Comparison of ENCODE assay signal across 9 mouse cellular contexts in the genomic region with DNA sequence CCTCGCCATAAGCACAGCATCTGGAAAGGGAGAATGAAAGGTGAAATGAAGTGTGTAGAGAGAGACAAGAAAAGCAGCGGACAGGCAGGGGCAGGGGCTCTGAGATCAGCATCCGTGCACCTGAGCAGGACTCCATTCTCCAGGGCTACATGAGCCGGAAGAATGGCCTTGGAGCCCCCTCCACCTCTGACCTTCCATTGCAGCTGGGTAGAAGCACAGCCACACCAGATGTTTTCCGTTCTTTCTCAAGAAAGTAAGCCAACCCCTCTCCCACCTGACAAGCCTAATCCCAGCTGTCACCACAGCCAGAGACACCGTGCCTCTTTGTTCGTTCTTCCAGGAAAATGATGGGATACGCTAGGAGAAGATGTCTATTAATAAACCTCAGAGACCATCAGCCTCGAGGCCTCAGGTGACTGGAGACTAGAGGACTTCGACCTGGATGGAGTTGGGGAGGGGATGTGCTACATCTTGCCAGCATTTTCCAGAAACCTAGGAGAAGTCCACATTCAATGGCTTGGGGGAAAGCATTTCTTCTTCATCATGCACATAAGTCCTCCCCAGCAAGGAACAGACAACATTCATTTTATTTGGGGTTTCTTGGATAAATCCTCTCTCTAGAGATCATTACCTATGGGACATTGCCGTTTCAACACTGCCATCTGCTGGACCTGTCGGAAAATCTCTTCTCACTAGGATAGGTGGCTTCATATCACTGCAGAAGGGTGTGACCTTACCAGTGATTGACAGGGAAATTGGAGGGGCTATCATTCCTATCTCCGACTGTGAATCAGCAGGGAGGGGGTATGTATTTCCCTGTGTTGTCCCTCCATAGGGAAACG.
DNase-seq lines count a peak whose midpoint lies in the region; ATAC-seq and TF ChIP-seq lines count a peak whose summit lies in the region.
"Had no signal": no experiment of that assay in that cellular context is flagged by ENCODE, and none has a peak within 500 bp of the region (broad histone marks: within the 10 kb centered on the region; RNA-seq: fewer than 3 reads in every experiment).

No protein-coding gene starts in this region.

- peak; percentile 90 for ATAC-seq in kidney, embryonic 14.5 days (ENCODE audit: low FRiP score, low TSS enrichment)
- ATAC-seq in limb, embryonic 13.5 days (ENCODE audit: low FRiP score, low read depth), result peak; percentile 72
- peak; percentile 72; the same call in 1 of the 2 replicates for ATAC-seq in neural tube, embryonic 15.5 days (ENCODE audit: low FRiP score)
- ATAC-seq in activated CD4-positive, CD25-positive, alpha-beta regulatory T cell, adult 4 months, result no peak

- no peaks in the 10 kb centered on the region for H3K9me3 ChIP-seq in kidney, embryonic 14.5 days (ENCODE audit: control insufficient read depth, low read length)
- no peaks in the 10 kb centered on the region for H3K9me3 ChIP-seq in limb, embryonic 13.5 days
- H3K9me3 ChIP-seq in neural tube, embryonic 15.5 days (replicated peaks), result no peaks in the 10 kb centered on the region

- H3K4me3 ChIP-seq in cerebellum, adult 2 months (replicated peaks; ENCODE audit: insufficient read depth, low read depth, low read length), result no peak overlapping the region
- no peak overlapping the region for H3K4me3 ChIP-seq in kidney, embryonic 14.5 days (ENCODE audit: low read length)
- no peak overlapping the region for H3K4me3 ChIP-seq in limb, embryonic 13.5 days
- H3K4me3 ChIP-seq in neural tube, embryonic 15.5 days (replicated peaks), result no peak overlapping the region

- 43% methylated on average over 14 of the region's 14 CpGs for WGBS in cerebellum, adult 2 months
- 30% methylated on average over 14 of the region's 14 CpGs for WGBS in kidney, embryonic 14.5 days
- WGBS in limb, embryonic 13.5 days, result 29% methylated on average over 14 of the region's 14 CpGs
- WGBS in neural tube, embryonic 15.5 days, result 65% methylated on average over 14 of the region's 14 CpGs

- H3K27me3 ChIP-seq in cerebellum, adult 2 months (ENCODE audit: control insufficient read depth, insufficient read depth, low read length), result no peaks in the 10 kb centered on the region
- no peaks in the 10 kb centered on the region for H3K27me3 ChIP-seq in kidney, embryonic 14.5 days (ENCODE audit: control insufficient read depth, insufficient read depth, low read length)
- no peaks in the 10 kb centered on the region for H3K27me3 ChIP-seq in limb, embryonic 13.5 days
- H3K27me3 ChIP-seq in neural tube, embryonic 15.5 days (replicated peaks), result no peaks in the 10 kb centered on the region

- H3K4me2 ChIP-seq in kidney, embryonic 14.5 days (replicated peaks; ENCODE audit: low read depth, low read length), result no peak overlapping the region
- H3K4me2 ChIP-seq in limb, embryonic 13.5 days (replicated peaks), result no peak overlapping the region
- no peak overlapping the region for H3K4me2 ChIP-seq in neural tube, embryonic 15.5 days

- TF ChIP-seq CTCF in cerebellum, adult 2 months (IDR thresholded peaks at IDR 0.05; ENCODE audit: borderline replicate concordance, insufficient read depth, low read depth, low read length), result peak; percentile 56; the same call in 1 of the 2 replicates

- H3K27ac ChIP-seq in cerebellum, adult 2 months (ENCODE audit: insufficient read depth, low read length), result no peak overlapping the region
- H3K27ac ChIP-seq in kidney, embryonic 14.5 days (ENCODE audit: low read depth, low read length), result no peak overlapping the region
- H3K27ac ChIP-seq in limb, embryonic 13.5 days, result no peak overlapping the region
- H3K27ac ChIP-seq in neural tube, embryonic 15.5 days (replicated peaks), result no peak overlapping the region
- H3K27ac ChIP-seq: macrophage had no signal

- no peaks in the 10 kb centered on the region for H3K36me3 ChIP-seq in kidney, embryonic 14.5 days (ENCODE audit: control insufficient read depth, insufficient read depth, low read length)
- H3K36me3 ChIP-seq in limb, embryonic 13.5 days, result no peaks in the 10 kb centered on the region
- H3K36me3 ChIP-seq in neural tube, embryonic 15.5 days, result no peaks in the 10 kb centered on the region

- peak; percentile 31 for DNase-seq in ovary, postnatal 14 days (ENCODE audit: low spot score)
- DNase-seq in ovary, postnatal 10 days (ENCODE audit: low spot score), result no peak
- peak; percentile 32 to 38 for DNase-seq in cerebellum, adult 2 months
- DNase-seq in forelimb bud, embryonic 11.5 days (ENCODE audit: low read depth, low spot score), result peak; percentile 58

- TF ChIP-seq POLR2A in cerebellum, adult 2 months (IDR thresholded peaks at IDR 0.05; ENCODE audit: borderline replicate concordance, insufficient read depth, low read length), result no peak

- H3K4me1 ChIP-seq in cerebellum, adult 2 months (ENCODE audit: control insufficient read depth, insufficient read depth, low read length), result peaks cover 4% of the 10 kb centered on the region; the same call in 1 of the 2 replicates
- H3K4me1 ChIP-seq in kidney, embryonic 14.5 days (ENCODE audit: control insufficient read depth, insufficient read depth, low read length), result no peaks in the 10 kb centered on the region
- peaks cover 15% of the 10 kb centered on the region for H3K4me1 ChIP-seq in limb, embryonic 13.5 days
- H3K4me1 ChIP-seq in neural tube, embryonic 15.5 days, result no peaks in the 10 kb centered on the region

- no peak overlapping the region for H3K9ac ChIP-seq in kidney, embryonic 14.5 days (ENCODE audit: low read depth, low read length)
- no peak overlapping the region for H3K9ac ChIP-seq in limb, embryonic 13.5 days
- no peak overlapping the region for H3K9ac ChIP-seq in neural tube, embryonic 15.5 days (replicated peaks)
